In genomic region chr5:74920490-74920889, GRCm38 (mm10) we compare ENCODE assay signal across 22 mouse cellular contexts.
DNase-seq lines count a peak whose midpoint lies in the region; ATAC-seq lines count a peak whose summit lies in the region.
"Had no signal": no experiment of that assay in that cellular context is flagged by ENCODE, and none has a peak within 500 bp of the region (broad histone marks: within the 10 kb centered on the region; RNA-seq: fewer than 3 reads in every experiment).

No protein-coding gene starts in this region.

- no peak overlapping the region for H3K9ac ChIP-seq in heart, embryonic 12.5 days
- H3K9ac ChIP-seq in neural tube, embryonic 15.5 days (replicated peaks) = no peak overlapping the region
- H3K9ac ChIP-seq in liver, embryonic 12.5 days = no peak overlapping the region
- H3K9ac ChIP-seq: embryonic facial prominence, embryonic 15.5 days; forebrain, embryonic 15.5 days; hindbrain, embryonic 14.5 days had no signal

- no peaks in the 10 kb centered on the region for H3K4me1 ChIP-seq in heart, embryonic 12.5 days (replicated peaks)
- H3K4me1 ChIP-seq in neural tube, embryonic 15.5 days = no peaks in the 10 kb centered on the region
- 0 out of 2 replicates have a peak, but pooled peaks cover 5% of the 10 kb centered on the region for H3K4me1 ChIP-seq in liver, embryonic 12.5 days
- H3K4me1 ChIP-seq: embryonic facial prominence, embryonic 15.5 days; forebrain, embryonic 15.5 days had no signal

- peaks cover 5% of the 10 kb centered on the region; the same call in 1 of the 2 replicates for H3K9me3 ChIP-seq in heart, embryonic 12.5 days (replicated peaks)
- H3K9me3 ChIP-seq in neural tube, embryonic 15.5 days (replicated peaks) = no peaks in the 10 kb centered on the region
- H3K9me3 ChIP-seq in liver, embryonic 12.5 days (replicated peaks) = no peaks in the 10 kb centered on the region
- H3K9me3 ChIP-seq: embryonic facial prominence, embryonic 15.5 days; forebrain, embryonic 15.5 days; G1E; hindbrain, embryonic 10.5 days had no signal

- no peak overlapping the region for H3K27ac ChIP-seq in heart, embryonic 12.5 days (ENCODE audit: poor library complexity, severe bottlenecking)
- no peak overlapping the region for H3K27ac ChIP-seq in neural tube, embryonic 15.5 days (replicated peaks)
- H3K27ac ChIP-seq in liver, embryonic 12.5 days = no peak overlapping the region
- H3K27ac ChIP-seq: embryonic facial prominence, embryonic 15.5 days; forebrain, embryonic 15.5 days; heart, adult 2 months; hindbrain, embryonic 10.5 days; hindbrain, embryonic 14.5 days had no signal

- no peak for ATAC-seq in heart, embryonic 12.5 days (ENCODE audit: insufficient number of reproducible peaks, low FRiP score)
- ATAC-seq in neural tube, embryonic 15.5 days (ENCODE audit: low FRiP score) = no peak
- no peak for ATAC-seq in liver, embryonic 12.5 days
- ATAC-seq: CD4-positive, CD25-positive, alpha-beta regulatory T cell, adult 4 months; forebrain, embryonic 15.5 days had no signal

- no peaks in the 10 kb centered on the region for H3K36me3 ChIP-seq in heart, embryonic 12.5 days
- no peaks in the 10 kb centered on the region for H3K36me3 ChIP-seq in neural tube, embryonic 15.5 days
- no peaks in the 10 kb centered on the region for H3K36me3 ChIP-seq in liver, embryonic 12.5 days
- H3K36me3 ChIP-seq: embryonic facial prominence, embryonic 15.5 days; forebrain, embryonic 15.5 days; G1E; hindbrain, embryonic 10.5 days had no signal

- H3K4me2 ChIP-seq in heart, embryonic 12.5 days = no peak overlapping the region
- H3K4me2 ChIP-seq in neural tube, embryonic 15.5 days = no peak overlapping the region
- no peak overlapping the region for H3K4me2 ChIP-seq in liver, embryonic 12.5 days
- H3K4me2 ChIP-seq: embryonic facial prominence, embryonic 15.5 days; forebrain, embryonic 15.5 days; heart, embryonic 11.5 days; hindbrain, embryonic 14.5 days had no signal

- no peak overlapping the region for H3K4me3 ChIP-seq in heart, embryonic 12.5 days
- no peak overlapping the region for H3K4me3 ChIP-seq in neural tube, embryonic 15.5 days (replicated peaks)
- H3K4me3 ChIP-seq in liver, embryonic 12.5 days = no peak overlapping the region
- H3K4me3 ChIP-seq: embryonic facial prominence, embryonic 15.5 days; erythroblast, embryonic 14.5 days; forebrain, embryonic 15.5 days; heart, adult 2 months; hindbrain, embryonic 10.5 days had no signal

- intact Hi-C loops in left cerebral cortex, postnatal 4 days (cut with DNase I) = no loop called here

- peak; percentile 85 for DNase-seq in heart, adult 11 months
- DNase-seq in neural tube, embryonic 10.5 days (ENCODE audit: extremely low spot score, low spot score) = peak; percentile 54
- DNase-seq in embryo, embryonic 11 days = peak; percentile 56
- peak; percentile 31 for DNase-seq in retina, postnatal 1 day
- no peak for DNase-seq in left cerebral cortex, postnatal 4 days
- DNase-seq: adrenal gland, adult 8-10 months; adrenal gland, postnatal 36 days; B cell, adult 2 months; cerebellum, adult 2 months; cerebellum, postnatal 14 days; heart, adult 2 months had no signal

- no peaks in the 10 kb centered on the region; the same call in 1 of the 2 replicates for H3K27me3 ChIP-seq in heart, embryonic 12.5 days (replicated peaks)
- H3K27me3 ChIP-seq in neural tube, embryonic 15.5 days (replicated peaks) = no peaks in the 10 kb centered on the region
- H3K27me3 ChIP-seq in liver, embryonic 12.5 days (replicated peaks) = no peaks in the 10 kb centered on the region; the same call in 1 of the 2 replicates
- H3K27me3 ChIP-seq: embryonic facial prominence, embryonic 15.5 days; forebrain, embryonic 15.5 days had no signal

- WGBS in heart, embryonic 12.5 days = 40% methylated on average over 5 of the region's 5 CpGs
- 25% methylated on average over 5 of the region's 5 CpGs for WGBS in neural tube, embryonic 15.5 days
- WGBS in liver, embryonic 12.5 days (ENCODE audit: insufficient replicate concordance) = 34% methylated on average over 5 of the region's 5 CpGs
